ENCODE assay signal across 28 mouse cellular contexts in genomic region chr19:55902573-55903385, GRCm38 (mm10).
A peak's percentile ranks its signal among the peaks of the same experiment; 100 is the strongest.
DNase-seq lines count a peak whose midpoint lies in the region; ATAC-seq and TF ChIP-seq lines count a peak whose summit lies in the region.
"Had no signal": no experiment of that assay in that cellular context is flagged by ENCODE, and none has a peak within 500 bp of the region (broad histone marks: within the 10 kb centered on the region; RNA-seq: fewer than 3 reads in every experiment).

No protein-coding gene starts in this region.

- H3K9me3 ChIP-seq in forebrain, embryonic 11.5 days (ENCODE audit: control insufficient read depth, low read length), result no peaks in the 10 kb centered on the region
- no peaks in the 10 kb centered on the region for H3K9me3 ChIP-seq in forebrain, postnatal 0 days (ENCODE audit: low read length)
- no peaks in the 10 kb centered on the region for H3K9me3 ChIP-seq in limb, embryonic 12.5 days
- no peaks in the 10 kb centered on the region for H3K9me3 ChIP-seq in midbrain, embryonic 15.5 days
- H3K9me3 ChIP-seq: heart, embryonic 12.5 days; hindbrain, embryonic 13.5 days; megakaryocyte, embryonic 14.5 days; neural tube, embryonic 13.5 days; stomach, embryonic 15.5 days had no signal

- 42% methylated on average over 12 of the region's 12 CpGs for WGBS in forebrain, embryonic 11.5 days
- 57% methylated on average over 12 of the region's 12 CpGs for WGBS in forebrain, postnatal 0 days
- 82% methylated on average over 12 of the region's 12 CpGs for WGBS in limb, embryonic 12.5 days
- WGBS in midbrain, embryonic 15.5 days, result 44% methylated on average over 12 of the region's 12 CpGs

- ATAC-seq in forebrain, embryonic 11.5 days (replicated peaks; ENCODE audit: low FRiP score), result no peak
- no peak for ATAC-seq in forebrain, postnatal 0 days
- ATAC-seq in limb, embryonic 12.5 days (ENCODE audit: insufficient number of reproducible peaks, insufficient read depth, low FRiP score, low TSS enrichment, low read depth), result no peak
- ATAC-seq in midbrain, embryonic 15.5 days (replicated peaks), result no peak
- ATAC-seq: CD4-positive, CD25-positive, alpha-beta regulatory T cell, adult 4 months; Patski had no signal

- no peak overlapping the region for H3K9ac ChIP-seq in forebrain, embryonic 11.5 days (ENCODE audit: low read length)
- H3K9ac ChIP-seq in forebrain, postnatal 0 days, result no peak overlapping the region
- H3K9ac ChIP-seq in limb, embryonic 12.5 days (replicated peaks), result no peak overlapping the region
- peak overlapping the region; percentile 43 for H3K9ac ChIP-seq in midbrain, embryonic 15.5 days
- H3K9ac ChIP-seq: heart, embryonic 12.5 days; hindbrain, embryonic 13.5 days; liver, embryonic 14.5 days; lung, embryonic 14.5 days; neural tube, embryonic 13.5 days; stomach, embryonic 15.5 days had no signal

- no peaks in the 10 kb centered on the region for H3K36me3 ChIP-seq in forebrain, embryonic 11.5 days (ENCODE audit: control insufficient read depth, insufficient read depth, low read length)
- no peaks in the 10 kb centered on the region for H3K36me3 ChIP-seq in forebrain, postnatal 0 days (ENCODE audit: insufficient read depth)
- 0 out of 2 replicates have a peak, but pooled peaks cover 3% of the 10 kb centered on the region for H3K36me3 ChIP-seq in limb, embryonic 12.5 days
- H3K36me3 ChIP-seq in midbrain, embryonic 15.5 days (replicated peaks), result no peaks in the 10 kb centered on the region
- H3K36me3 ChIP-seq: heart, embryonic 12.5 days; hindbrain, embryonic 13.5 days; neural tube, embryonic 13.5 days; stomach, embryonic 15.5 days had no signal

- H3K4me1 ChIP-seq in forebrain, embryonic 11.5 days (replicated peaks; ENCODE audit: control insufficient read depth, insufficient read depth, low read length), result peaks cover 43% of the 10 kb centered on the region
- no peaks in the 10 kb centered on the region for H3K4me1 ChIP-seq in forebrain, postnatal 0 days (ENCODE audit: insufficient read depth)
- peaks cover 79% of the 10 kb centered on the region for H3K4me1 ChIP-seq in limb, embryonic 12.5 days (replicated peaks)
- peaks cover 15% of the 10 kb centered on the region for H3K4me1 ChIP-seq in midbrain, embryonic 15.5 days
- H3K4me1 ChIP-seq: hindbrain, embryonic 13.5 days; megakaryocyte, embryonic 14.5 days had no signal

- no peak overlapping the region for H3K27ac ChIP-seq in forebrain, embryonic 11.5 days (ENCODE audit: low read depth, low read length)
- H3K27ac ChIP-seq in forebrain, postnatal 0 days (ENCODE audit: low read depth, low read length), result no peak overlapping the region
- peak overlapping the region; percentile 41; the same call in 1 of the 2 replicates for H3K27ac ChIP-seq in limb, embryonic 12.5 days
- H3K27ac ChIP-seq in midbrain, embryonic 15.5 days, result peak overlapping the region; percentile 82
- H3K27ac ChIP-seq: hindbrain, embryonic 13.5 days; liver, embryonic 14.5 days; neural tube, embryonic 13.5 days had no signal

- DNase-seq in forebrain, embryonic 11.5 days (ENCODE audit: low spot score), result peak; percentile 51
- no peak for DNase-seq in forebrain, postnatal 0 days
- peak; percentile 44 for DNase-seq in embryo, embryonic 9.5 days (ENCODE audit: extremely low spot score)
- no peak for DNase-seq in right cerebral cortex, postnatal 36 days (ENCODE audit: low spot score in 2 of 2)
- no peak for DNase-seq in adrenal gland, adult (ENCODE audit: inconsistent age in 2 of 2, low spot score in 1 of 2)
- DNase-seq in cerebellum, adult 18-20 months, result no peak
- DNase-seq: adrenal gland, adult 2 months; cerebellum, adult 11 months; cerebellum, postnatal 10 days; gastrocnemius, postnatal 14 days; heart, adult 18-20 months; heart, postnatal 10 days; kidney, adult 11 months; lung, embryonic 14.5 days; lung, postnatal 36 days; right cerebral cortex, adult 18-20 months; thymus, postnatal 25 days had no signal

- no peak overlapping the region for H3K4me2 ChIP-seq in forebrain, embryonic 11.5 days (ENCODE audit: low read depth, low read length, severe bottlenecking)
- H3K4me2 ChIP-seq in forebrain, postnatal 0 days (ENCODE audit: low read depth), result no peak overlapping the region
- no peak overlapping the region for H3K4me2 ChIP-seq in limb, embryonic 12.5 days
- peak overlapping the region; percentile 54 for H3K4me2 ChIP-seq in midbrain, embryonic 15.5 days
- H3K4me2 ChIP-seq: heart, embryonic 12.5 days; hindbrain, embryonic 13.5 days; lung, embryonic 14.5 days; neural tube, embryonic 13.5 days; stomach, embryonic 15.5 days had no signal

- peaks cover 16% of the 10 kb centered on the region for H3K27me3 ChIP-seq in forebrain, embryonic 11.5 days (ENCODE audit: control insufficient read depth, insufficient read depth, low read length)
- peaks cover 24% of the 10 kb centered on the region for H3K27me3 ChIP-seq in forebrain, postnatal 0 days (ENCODE audit: insufficient read depth, low read length)
- H3K27me3 ChIP-seq in limb, embryonic 12.5 days, result peaks cover under 1% of the 10 kb centered on the region; the same call in 1 of the 2 replicates
- peaks cover 9% of the 10 kb centered on the region; the same call in 1 of the 2 replicates for H3K27me3 ChIP-seq in midbrain, embryonic 15.5 days (replicated peaks)
- H3K27me3 ChIP-seq: heart, embryonic 12.5 days; Patski; stomach, embryonic 15.5 days had no signal

- H3K4me3 ChIP-seq in forebrain, embryonic 11.5 days (ENCODE audit: low read depth, low read length), result no peak overlapping the region
- no peak overlapping the region for H3K4me3 ChIP-seq in forebrain, postnatal 0 days (ENCODE audit: low read depth, low read length)
- H3K4me3 ChIP-seq in limb, embryonic 12.5 days (replicated peaks), result no peak overlapping the region
- H3K4me3 ChIP-seq in midbrain, embryonic 15.5 days, result peak overlapping the region; percentile 39
- H3K4me3 ChIP-seq: heart, embryonic 12.5 days; hindbrain, embryonic 13.5 days; megakaryocyte, embryonic 14.5 days; myocyte; neural tube, embryonic 13.5 days; stomach, embryonic 15.5 days had no signal

- no peak for TF ChIP-seq CTCF in forebrain, postnatal 0 days (IDR thresholded peaks at IDR 0.05; ENCODE audit: low read depth)

Comparison
In these comparisons a context has a peak if more than half of its experiments do, and no peak if none do; other contexts are left out.
1. DNase-seq: peak in forebrain, embryonic 11.5 days (single experiment) and embryo, embryonic 9.5 days (single experiment); none in forebrain, postnatal 0 days (single experiment), right cerebral cortex, postnatal 36 days (0 of 2), adrenal gland, adult (0 of 2) and cerebellum, adult 18-20 months (0 of 2).
2. H3K27ac ChIP-seq: peak in limb, embryonic 12.5 days (single experiment) and midbrain, embryonic 15.5 days (single experiment); none in forebrain, embryonic 11.5 days (single experiment) and forebrain, postnatal 0 days (single experiment).